Mouse (Mus musculus) left cerebral cortex, adult 2 months (tissue): ENCODE data around the gene 4930451I11Rik. TPM values are rescaled to one million over a fixed set of nuclear protein-coding genes. Genes with fewer than 3 reads are reported as not detected.

ENCODE experiments used
- DNase-seq, 2 experiments: peaks; one replicate each; pipeline ENCODE4 v3.0.0; 2021 to 2022; ENCODE audit warnings: low spot score in 2 of 2, mixed read lengths in 1 of 2; ENCODE audit errors: extremely low spot score in 1 of 2
- H3K27ac ChIP-seq: fragments of 200-600 bp; 2 replicates; pipeline ENCODE4 v1.8.1; 2022
- H3K4me3 ChIP-seq: fragments of 200-600 bp; 2 replicates; pipeline ENCODE4 v1.8.1; 2022
- CTCF ChIP-seq: fragments of 200-600 bp; IDR thresholded peaks from 2 replicates; pipeline ENCODE4 v1.8.1; 2022; ENCODE audit warnings: antibody characterized with exemption, mild to moderate bottlenecking, moderate library complexity
- intact Hi-C: fragments of 180-260 bp; cut with DNase I; formaldehyde crosslinking; loops from one replicate; pipeline ENCODE4 v1.15.1; 2025
- total RNA-seq, 2 experiments: library from RNA; stranded (reverse); gene quantifications; 2 replicates each; pipeline ENCODE4 v1.2.3; 2021

Gene 4930451I11Rik
- total RNA-seq, 2 experiments from 2014 or later: not detected

- intact Hi-C loops: no loop called here
- Histone ChIP-seq H3K4me3 (peak overlapping the region; percentile 57), H3K27ac (peak overlapping the region; percentile 56)
- TF ChIP-seq CTCF: no peak; the same call in 1 of the 2 replicates
- peak; percentile 90 to 92 for DNase-seq
Measured at GRCm38 (mm10) chr7:126808703-126809455, 22.6 kb downstream of the 4930451I11Rik start.

- no peak for TF ChIP-seq CTCF
- no peak overlapping the region for H3K4me3 ChIP-seq
- H3K27ac ChIP-seq: no peak overlapping the region
- no peak for DNase-seq
- intact Hi-C loops: no loop called here
Measured at GRCm38 (mm10) chr7:126807405-126807804, 24.0 kb downstream of the 4930451I11Rik start.

GRCm38 (mm10) chr7:126806956-126807355 is 24.5 kb downstream of the 4930451I11Rik start:
- no peak overlapping the region for H3K4me3 ChIP-seq
- H3K27ac ChIP-seq: no peak overlapping the region
- intact Hi-C loops: no loop called here
- no peak for TF ChIP-seq CTCF
- DNase-seq: no peak

- Histone ChIP-seq H3K4me3 (no peak overlapping the region), H3K27ac (no peak overlapping the region)
- intact Hi-C loops: no loop called here
- no peak for TF ChIP-seq CTCF
- DNase-seq: no peak
Measured at GRCm38 (mm10) chr7:126803751-126804150, 27.7 kb downstream of the 4930451I11Rik start.

GRCm38 (mm10) chr7:126803181-126803580 is 28.3 kb downstream of the 4930451I11Rik start:
- intact Hi-C loops: no loop called here
- no peak for DNase-seq
- no peak overlapping the region for H3K27ac ChIP-seq
- TF ChIP-seq CTCF: no peak
- H3K4me3 ChIP-seq: no peak overlapping the region

- Histone ChIP-seq H3K4me3 (no peak overlapping the region), H3K27ac (no peak overlapping the region)
- DNase-seq: no peak
- no peak for TF ChIP-seq CTCF
- intact Hi-C loops: no loop called here
Measured at GRCm38 (mm10) chr7:126802134-126802889, 29.1 kb downstream of the 4930451I11Rik start.

- peak overlapping the region; percentile 100 for H3K27ac ChIP-seq
- intact Hi-C loops: no loop called here
- DNase-seq: no peak
- no peak overlapping the region for H3K4me3 ChIP-seq
- TF ChIP-seq CTCF: no peak
Measured at GRCm38 (mm10) chr7:126801057-126801422, 30.4 kb downstream of the 4930451I11Rik start.

- Histone ChIP-seq H3K4me3 (peak overlapping the region; percentile 73), H3K27ac (peak overlapping the region; percentile 100)
- no peak for DNase-seq
- TF ChIP-seq CTCF: no peak
- intact Hi-C loops: no loop called here
Measured at GRCm38 (mm10) chr7:126800269-126801056, 31.0 kb downstream of the 4930451I11Rik start.

GRCm38 (mm10) chr7:126799468-126800268 is 31.8 kb downstream of the 4930451I11Rik start:
- peak overlapping the region; percentile 73 for H3K4me3 ChIP-seq
- peak; percentile 48 for TF ChIP-seq CTCF
- H3K27ac ChIP-seq: peak overlapping the region; percentile 100
- intact Hi-C loops: loop anchor here (1.0 to 10.0 kb wide), 3 partner anchors 97 to 295 kb away; partner anchors contain the start of genes Atxn2l and Maz
- DNase-seq: peak in 1 of 2 experiments; percentile 54

- Histone ChIP-seq H3K27ac (peak overlapping the region; percentile 100), H3K4me3 (peak overlapping the region; percentile 81)
- intact Hi-C loops: loop anchor here (1.0 to 10.0 kb wide), 3 partner anchors 97 to 294 kb away; partner anchors contain the start of genes Atxn2l and Maz
- peak; percentile 96 to 98 for DNase-seq
- peak; percentile 59 for TF ChIP-seq CTCF
Measured at GRCm38 (mm10) chr7:126799050-126799467, 32.4 kb downstream of the 4930451I11Rik start.
